Mouse (Mus musculus): Measurements from ENCODE around the gene Ispd.

- TF ChIP-seq ZC3H11A (IDR thresholded peaks at IDR 0.05; ENCODE audit: borderline replicate concordance, low read depth, low read length), result no peak
- TF ChIP-seq MAFK (IDR thresholded peaks at IDR 0.05; ENCODE audit: insufficient read depth, low read depth, low read length), result no peak
- TF ChIP-seq HCFC1 (IDR thresholded peaks at IDR 0.05; ENCODE audit: borderline replicate concordance, insufficient read depth, low read length), result no peak
- TF ChIP-seq CHD2 (IDR thresholded peaks at IDR 0.05; ENCODE audit: low read depth, low read length), result no peak
- no peak for TF ChIP-seq ZNF384 (IDR thresholded peaks at IDR 0.05; ENCODE audit: low read depth, low read length)
Observed at GRCm38 (mm10) chr12:36674481-36674880, 293.2 kb downstream of the Ispd start.
